Mouse (Mus musculus) cerebellum, adult 8-10 months (tissue): ENCODE data around the gene Bnc2.

ENCODE experiments used
- DNase-seq: peaks from one replicate; pipeline ENCODE4 v3.0.0; 2022

The Bnc2 gene

GRCm38 (mm10) chr4:84407328-84408028, 267.6 kb downstream of the Bnc2 start:
- no peak for DNase-seq

DNA sequence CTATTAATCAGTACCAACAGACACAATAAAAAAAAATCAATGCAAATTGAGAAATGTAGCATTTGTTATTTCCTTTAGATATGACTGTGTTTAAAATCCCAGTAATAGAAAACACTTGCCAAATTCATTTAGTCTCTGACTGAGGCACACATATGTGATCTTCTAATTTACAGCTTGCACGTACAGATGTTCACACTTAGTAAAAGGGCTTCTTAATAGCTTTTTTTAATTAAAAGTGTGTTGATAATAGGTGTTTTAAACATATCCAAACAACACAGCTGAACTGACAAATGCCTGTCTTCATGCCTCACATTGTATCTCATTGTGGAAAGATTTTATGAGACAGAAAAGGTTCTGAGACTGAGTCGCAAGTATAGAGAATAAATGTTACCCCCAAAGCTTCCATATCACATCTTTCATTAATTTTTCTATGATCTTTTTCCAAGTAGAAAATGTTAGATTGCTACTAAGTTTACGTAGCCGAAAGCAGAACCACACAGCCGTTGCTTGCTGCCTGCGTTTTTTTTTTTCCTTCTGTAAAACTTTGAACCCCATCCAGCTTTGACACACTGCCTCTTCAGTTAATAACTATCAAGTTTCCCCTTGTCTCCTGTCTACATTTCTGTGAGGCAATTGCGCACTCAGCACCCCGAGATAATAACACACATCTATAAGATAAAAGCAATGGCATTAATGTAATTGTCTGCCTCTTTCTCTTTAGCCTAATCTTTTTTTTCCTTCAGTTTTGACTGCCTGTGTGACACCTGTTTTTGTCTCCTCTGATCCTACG, 271.5 kb downstream of the Bnc2 start:
- DNase-seq = no peak

- DNase-seq = no peak
Measured at GRCm38 (mm10) chr4:84388991-84389390, 286.1 kb downstream of the Bnc2 start.

DNA sequence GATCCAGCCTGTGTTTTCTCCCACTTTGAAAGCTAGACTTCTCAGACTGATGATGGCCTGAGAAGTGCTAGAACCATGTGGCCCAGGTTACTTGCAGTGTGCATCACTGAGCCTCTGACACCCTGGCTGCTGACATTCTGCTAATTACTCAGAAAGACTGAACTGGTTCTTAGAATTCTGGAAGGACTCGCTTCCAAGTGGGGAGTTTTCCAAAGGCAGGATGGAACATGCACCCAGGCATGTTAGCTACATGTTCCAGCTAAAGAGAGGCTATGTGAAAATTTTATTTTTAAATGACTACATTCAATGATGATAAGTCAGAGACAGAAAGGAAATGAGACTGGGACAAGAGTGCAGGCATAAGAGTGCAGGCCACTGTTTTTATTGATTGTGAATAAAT, 289.9 kb downstream of the Bnc2 start:
- DNase-seq = no peak

DNA sequence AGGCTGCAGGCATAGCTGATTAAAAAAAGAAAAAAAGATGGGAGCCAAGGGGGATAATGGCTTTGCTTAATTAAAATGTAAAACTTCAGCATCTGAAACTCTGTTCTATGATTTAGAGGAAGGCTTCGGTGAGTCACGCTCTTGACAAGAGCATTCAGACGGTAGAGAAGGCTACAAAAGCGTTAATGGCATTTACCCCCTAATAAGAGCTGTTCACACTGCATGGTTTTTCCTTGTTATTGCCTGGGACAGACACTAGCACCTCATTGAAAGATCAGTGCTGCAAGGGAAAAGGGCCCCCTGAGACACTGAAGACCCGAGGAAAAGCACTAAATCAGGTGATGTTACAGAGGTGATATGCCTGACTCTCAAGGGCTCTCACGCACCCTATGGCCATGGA, 295.8 kb downstream of the Bnc2 start:
- no peak for DNase-seq

GRCm38 (mm10) chr4:84377513-84377912, 297.6 kb downstream of the Bnc2 start:
- DNase-seq = no peak

GRCm38 (mm10) chr4:84362337-84362823, 312.7 kb downstream of the Bnc2 start:
- no peak for DNase-seq

DNA sequence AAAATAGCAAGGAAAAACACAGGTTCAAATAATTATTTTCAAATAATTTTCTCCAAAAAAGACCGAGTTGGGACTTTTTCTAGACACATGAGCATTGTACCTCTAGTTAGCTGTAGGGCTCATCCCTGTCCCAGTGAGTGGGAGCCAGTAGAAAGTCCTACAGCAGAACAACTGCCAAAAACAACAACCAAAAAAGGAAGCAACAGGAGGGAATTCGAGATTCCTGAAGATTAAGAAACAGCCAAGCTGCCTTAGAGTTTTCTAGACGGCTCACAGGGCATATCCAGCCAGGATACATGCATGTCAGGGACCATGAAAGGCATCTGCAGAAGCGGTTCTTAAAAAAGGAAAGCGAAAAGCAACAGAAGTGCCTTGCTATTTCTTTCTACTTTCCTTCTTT, 313.9 kb downstream of the Bnc2 start:
- no peak for DNase-seq

DNA sequence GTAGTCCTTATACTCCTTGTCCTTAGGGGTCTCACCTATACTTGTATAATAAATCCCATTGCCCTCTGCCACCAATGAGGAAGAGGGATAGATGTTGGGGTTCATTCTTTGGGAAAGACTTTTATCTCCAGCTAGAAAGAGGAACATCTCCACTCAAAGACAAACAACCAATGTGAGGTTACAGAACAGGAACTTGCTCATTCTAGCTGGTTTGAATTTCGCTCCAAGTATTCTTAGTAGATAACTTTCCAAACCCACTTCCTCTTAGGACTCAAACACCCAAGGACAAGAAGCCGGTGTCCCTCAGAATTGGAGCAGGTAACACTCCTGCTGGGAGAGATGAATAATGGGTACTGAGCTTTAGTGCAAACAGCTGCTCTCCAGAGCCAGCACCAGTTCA, 315.1 kb downstream of the Bnc2 start:
- DNase-seq = no peak

GRCm38 (mm10) chr4:84358204-84358603, 316.9 kb downstream of the Bnc2 start:
- no peak for DNase-seq

GRCm38 (mm10) chr4:84357382-84357781, 317.7 kb downstream of the Bnc2 start:
- DNase-seq = no peak

DNA sequence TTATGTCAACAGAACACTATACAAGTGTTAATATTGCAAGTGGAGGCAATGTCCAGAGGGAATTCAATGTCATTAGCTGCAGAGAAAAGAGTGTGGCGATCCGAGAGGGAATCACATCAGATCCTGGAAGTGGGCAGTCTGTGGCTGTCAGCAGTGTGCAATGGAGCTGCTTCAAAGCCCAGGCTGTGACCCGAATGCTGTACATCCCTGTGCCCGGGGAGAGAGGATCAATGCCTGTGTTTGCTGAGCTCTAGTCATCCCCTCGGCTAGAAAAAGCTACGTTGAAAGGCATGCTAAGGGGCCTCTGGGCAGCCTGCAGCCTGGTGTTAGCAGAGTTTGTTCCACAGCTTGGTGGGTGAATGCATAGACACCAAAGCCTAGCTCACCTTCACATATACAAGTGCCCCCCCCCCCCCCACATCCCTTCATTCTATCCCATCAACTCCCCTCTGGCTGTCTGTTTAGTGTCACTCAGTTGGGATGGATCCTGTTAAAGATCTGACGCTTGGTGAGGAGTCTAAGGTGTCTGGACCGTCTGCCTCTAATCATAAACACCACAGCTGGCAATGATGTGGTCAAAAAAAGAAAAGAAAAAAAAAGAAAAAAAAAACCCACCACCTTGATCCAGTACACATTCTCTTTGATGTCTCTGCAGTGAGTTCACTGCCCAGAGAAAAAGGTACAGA, 318.5 kb downstream of the Bnc2 start:
- no peak for DNase-seq

- DNase-seq = no peak
Measured at GRCm38 (mm10) chr4:84352656-84353055, 322.4 kb downstream of the Bnc2 start.

DNA sequence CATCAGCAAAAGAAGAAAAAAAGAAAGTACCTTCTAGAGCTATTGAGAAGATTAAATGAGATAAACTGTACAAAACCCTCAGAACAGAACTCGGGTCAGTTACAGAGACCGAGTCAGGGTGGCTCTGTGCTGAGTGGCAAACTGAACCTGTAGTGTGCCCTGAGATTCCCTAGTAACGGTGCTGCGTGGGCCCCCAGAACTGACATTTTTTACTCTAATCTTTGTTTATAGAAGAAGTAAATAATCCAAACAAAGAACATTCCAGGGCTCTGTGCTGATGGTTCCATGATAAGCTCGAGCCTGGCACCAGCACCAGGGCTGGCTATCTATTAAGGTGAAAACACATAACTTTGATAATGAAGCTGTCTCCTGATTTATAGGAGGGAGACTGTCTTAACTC, 325.5 kb downstream of the Bnc2 start:
- no peak for DNase-seq

DNA sequence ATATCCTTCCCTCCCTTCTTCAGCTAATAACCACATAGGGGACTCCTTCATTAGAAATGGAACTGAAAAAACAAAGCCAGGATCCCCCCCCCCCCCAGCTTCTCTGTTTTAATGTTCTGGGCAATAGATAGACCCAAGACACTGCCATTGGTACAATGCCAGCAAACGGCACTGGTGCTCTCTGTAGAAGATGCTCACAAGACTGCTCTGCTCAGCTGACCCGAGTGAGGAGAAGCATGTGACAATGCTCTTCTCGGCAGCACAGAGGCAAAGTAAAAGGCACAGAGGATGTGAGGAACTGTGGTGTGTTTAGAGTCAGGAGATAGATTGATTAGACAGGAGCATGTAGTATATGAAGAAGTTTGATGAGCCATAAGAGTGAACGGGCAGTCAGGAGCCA, 335.9 kb downstream of the Bnc2 start:
- DNase-seq = no peak

DNA sequence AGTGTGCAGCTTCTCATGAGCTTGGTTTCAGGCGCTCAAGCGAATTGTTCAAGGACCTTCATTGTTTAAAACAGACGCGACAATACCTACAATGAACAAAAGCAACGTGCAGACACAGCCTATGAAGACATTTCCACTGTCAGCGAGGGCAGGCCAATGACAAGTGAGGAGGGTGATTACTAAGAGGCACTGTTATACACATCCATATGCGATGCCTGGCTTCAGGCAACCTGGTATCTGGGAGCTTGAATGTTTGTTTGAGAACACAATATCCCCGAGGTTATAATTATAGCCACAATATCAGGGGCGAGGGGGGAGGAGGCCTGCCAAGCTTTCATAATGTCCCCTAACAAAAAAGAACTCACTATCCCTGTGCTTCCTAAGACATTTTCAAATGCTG, 343.1 kb downstream of the Bnc2 start:
- DNase-seq = no peak

- DNase-seq = no peak
Measured at GRCm38 (mm10) chr4:84331450-84331849, 343.6 kb downstream of the Bnc2 start.

DNA sequence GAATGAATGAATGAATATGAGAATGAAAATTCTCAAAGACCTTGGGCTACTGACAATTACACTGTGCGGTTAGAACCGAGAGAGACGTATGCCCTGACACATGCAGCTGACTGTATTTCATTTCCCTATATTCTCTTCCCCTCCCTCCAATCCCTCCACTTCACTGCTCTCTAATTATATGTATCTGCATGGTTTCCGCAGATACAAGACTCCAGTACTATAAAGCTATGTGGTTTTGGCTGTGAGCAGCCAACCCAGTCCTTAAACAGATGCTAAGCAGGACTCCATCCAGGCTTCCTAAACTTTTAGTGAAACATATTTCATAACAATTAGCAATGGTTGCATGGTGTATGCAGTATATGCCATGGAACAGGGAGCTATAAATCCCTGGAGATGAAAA, 344.6 kb downstream of the Bnc2 start:
- no peak for DNase-seq

DNA sequence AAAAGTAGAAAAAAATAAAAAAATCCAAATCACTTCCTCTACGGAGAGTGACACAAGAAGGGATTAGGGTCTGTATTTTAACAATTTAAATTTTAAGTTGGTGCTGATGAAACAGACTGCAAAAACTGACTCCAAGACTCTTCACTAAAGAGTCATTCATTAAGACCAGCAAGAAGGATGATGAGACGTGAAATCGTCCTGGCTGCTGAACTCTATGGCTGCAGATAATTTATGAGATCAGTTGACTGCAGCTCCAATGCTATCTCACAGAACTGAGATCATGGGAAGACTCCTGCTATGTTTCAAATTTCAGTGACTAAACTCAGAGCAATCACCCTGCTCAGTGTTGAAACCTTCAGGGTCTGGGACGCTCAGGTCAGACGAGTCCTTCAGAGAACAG, 345.4 kb downstream of the Bnc2 start:
- DNase-seq = no peak

DNA sequence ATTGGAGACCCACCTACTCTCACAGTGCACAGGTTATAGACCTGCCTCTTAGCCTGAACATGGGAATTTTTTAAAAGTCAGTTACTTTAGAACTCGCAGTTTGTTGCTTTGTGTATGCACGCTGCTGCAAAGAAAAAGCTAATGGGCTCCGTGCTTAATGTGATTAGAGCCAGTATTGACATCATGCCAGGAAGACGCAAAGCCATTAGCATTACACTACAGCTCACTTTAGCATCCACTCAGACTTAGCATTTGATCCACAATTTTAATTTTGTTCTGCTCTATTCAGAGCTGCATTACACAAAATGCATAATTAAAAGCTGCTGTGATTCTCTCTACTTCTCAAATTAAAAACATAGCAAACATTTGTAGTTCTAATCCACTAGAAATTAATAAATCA, 350.7 kb downstream of the Bnc2 start:
- no peak for DNase-seq

DNA sequence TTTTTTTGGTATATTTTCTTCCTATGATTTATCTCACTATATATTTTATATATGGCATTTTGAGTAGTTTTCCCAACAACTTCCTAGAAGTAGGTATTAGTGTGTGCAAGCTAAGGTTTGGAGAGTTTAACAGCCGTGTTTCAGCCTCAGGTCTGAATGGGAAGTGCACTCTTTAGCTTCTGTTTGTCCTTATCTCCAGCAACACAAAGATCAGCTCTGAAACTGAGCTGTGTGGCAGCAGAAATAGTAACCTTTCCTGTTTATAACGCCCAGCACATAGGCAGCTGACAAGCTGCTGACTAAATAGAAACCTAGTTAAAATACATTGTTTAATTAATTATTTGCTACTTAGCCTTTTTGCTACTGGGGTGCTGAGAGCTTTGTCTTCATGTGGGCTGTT, 353.5 kb downstream of the Bnc2 start:
- DNase-seq = no peak

- DNase-seq = no peak
Measured at GRCm38 (mm10) chr4:84317421-84317820, 357.7 kb downstream of the Bnc2 start.

- DNase-seq = no peak
Measured at GRCm38 (mm10) chr4:84311371-84311770, 363.7 kb downstream of the Bnc2 start.

- no peak for DNase-seq
Measured at GRCm38 (mm10) chr4:84310851-84311250, 364.2 kb downstream of the Bnc2 start.
